In genomic region chr7:110313392-110314055, GRCm38 (mm10) we compare ENCODE assay signal across 9 mouse cellular contexts.
DNase-seq lines count a peak whose midpoint lies in the region; ATAC-seq lines count a peak whose summit lies in the region.
"Had no signal": no experiment of that assay in that cellular context is flagged by ENCODE, and none has a peak within 500 bp of the region (broad histone marks: within the 10 kb centered on the region; RNA-seq: fewer than 3 reads in every experiment).

No protein-coding gene starts in this region.

- no peak overlapping the region for H3K4me2 ChIP-seq in forebrain, embryonic 13.5 days
- H3K4me2 ChIP-seq: neural tube, embryonic 12.5 days had no signal

- no peak overlapping the region for H3K4me3 ChIP-seq in heart, embryonic 10.5 days
- no peak overlapping the region for H3K4me3 ChIP-seq in forebrain, embryonic 13.5 days
- H3K4me3 ChIP-seq: neural tube, embryonic 12.5 days had no signal

- no peak overlapping the region for H3K9ac ChIP-seq in forebrain, embryonic 13.5 days
- H3K9ac ChIP-seq: neural tube, embryonic 12.5 days had no signal

- WGBS in heart, embryonic 10.5 days, result 86% methylated on average over 9 of the region's 9 CpGs
- WGBS in forebrain, embryonic 13.5 days, result 93% methylated on average over 9 of the region's 9 CpGs

- H3K4me1 ChIP-seq in heart, embryonic 10.5 days, result no peaks in the 10 kb centered on the region; the same call in 1 of the 2 replicates
- H3K4me1 ChIP-seq in forebrain, embryonic 13.5 days, result no peaks in the 10 kb centered on the region
- H3K4me1 ChIP-seq: neural tube, embryonic 12.5 days had no signal

- peaks cover 6% of the 10 kb centered on the region; the same call in 1 of the 2 replicates for H3K9me3 ChIP-seq in heart, embryonic 10.5 days
- 0 out of 2 replicates have a peak, but pooled peaks cover 4% of the 10 kb centered on the region for H3K9me3 ChIP-seq in forebrain, embryonic 13.5 days (replicated peaks)

- H3K36me3 ChIP-seq in heart, embryonic 10.5 days, result peaks cover 90% of the 10 kb centered on the region
- peaks cover 94% of the 10 kb centered on the region for H3K36me3 ChIP-seq in forebrain, embryonic 13.5 days (ENCODE audit: poor library complexity, severe bottlenecking)

- peak; percentile 33 for DNase-seq in heart, adult 8-10 months (ENCODE audit: low spot score)
- DNase-seq in heart, embryonic 10.5 days (ENCODE audit: low spot score), result no peak
- DNase-seq in A20 (ENCODE audit: low read depth, low spot score) (peak; percentile 74), liver (peak; percentile 15)
- DNase-seq in adrenal gland, adult 18-20 months (ENCODE audit: low spot score in 2 of 2), result no peak
- no peak for DNase-seq in adrenal gland, postnatal 25 days

- peak; percentile 35 for ATAC-seq in megakaryocyte-erythroid progenitor cell, adult 5-6 weeks (replicated peaks; ENCODE audit: low FRiP score, low TSS enrichment, poor library complexity, severe bottlenecking)
- no peak for ATAC-seq in forebrain, embryonic 13.5 days

- H3K27ac ChIP-seq in heart, embryonic 10.5 days, result no peak overlapping the region
- H3K27ac ChIP-seq in forebrain, embryonic 13.5 days, result no peak overlapping the region
- H3K27ac ChIP-seq: neural tube, embryonic 12.5 days had no signal

- no peaks in the 10 kb centered on the region for H3K27me3 ChIP-seq in heart, embryonic 10.5 days (ENCODE audit: insufficient read depth, poor library complexity, severe bottlenecking)
- H3K27me3 ChIP-seq in forebrain, embryonic 13.5 days, result no peaks in the 10 kb centered on the region
- H3K27me3 ChIP-seq: neural tube, embryonic 12.5 days had no signal

Comparison
In these comparisons a context has a peak if more than half of its experiments do, and no peak if none do; other contexts are left out.
1. DNase-seq: peak in heart, adult 8-10 months (single experiment), A20 (single experiment) and liver (single experiment); none in heart, embryonic 10.5 days (single experiment), adrenal gland, adult 18-20 months (0 of 2) and adrenal gland, postnatal 25 days (single experiment).